10 mouse cellular contexts compared by ENCODE assay signal in the genomic region with DNA sequence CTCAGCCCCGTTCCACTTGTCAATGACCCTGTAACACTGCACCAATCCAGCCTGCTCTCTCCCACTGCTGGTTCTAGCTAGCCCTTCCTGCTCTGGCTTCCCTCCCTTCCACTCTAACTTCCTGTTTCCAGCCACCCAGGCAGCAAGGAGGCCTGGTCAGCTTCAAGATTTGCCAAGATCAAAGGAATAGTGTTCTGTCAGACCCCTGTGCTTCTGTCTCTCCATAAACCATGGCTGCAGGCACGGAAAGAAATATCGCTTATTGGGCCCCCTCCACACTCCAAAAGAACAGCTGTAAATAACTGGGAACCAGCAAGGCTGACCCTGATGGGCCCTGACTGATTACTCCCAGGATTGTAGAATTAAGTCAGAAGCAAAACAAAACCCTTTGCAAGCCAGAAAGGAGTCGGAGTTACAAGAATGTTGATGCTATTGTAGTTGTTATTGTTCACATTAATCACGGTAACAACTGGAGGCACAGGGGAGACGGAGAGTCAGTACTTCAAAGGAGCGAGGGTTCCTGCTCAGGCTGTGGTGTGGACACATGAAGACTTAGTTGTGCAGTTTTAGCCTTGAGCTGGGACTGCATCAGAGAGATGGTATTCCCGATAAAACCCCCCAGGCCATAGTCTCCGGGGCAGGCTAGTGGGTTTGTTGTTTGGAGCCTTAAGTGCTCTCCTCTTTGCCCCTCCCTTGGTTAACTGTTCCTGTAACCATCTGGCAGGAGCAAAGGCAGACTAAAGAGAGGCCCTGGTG. TPM values are rescaled to one million over a fixed set of nuclear protein-coding genes. Genes with fewer than 3 reads are reported as not detected.
DNase-seq lines count a peak whose midpoint lies in the region; TF ChIP-seq lines count a peak whose summit lies in the region.
"Had no signal": no experiment of that assay in that cellular context is flagged by ENCODE, and none has a peak within 500 bp of the region (broad histone marks: within the 10 kb centered on the region; RNA-seq: fewer than 3 reads in every experiment).

No protein-coding gene starts in this region.

- no peaks in the 10 kb centered on the region for H3K36me3 ChIP-seq in kidney, adult 2 months (ENCODE audit: control insufficient read depth, insufficient read depth, low read length)

- H3K4me1 ChIP-seq in kidney, adult 2 months (ENCODE audit: control insufficient read depth, insufficient read depth, low read length): 0 out of 2 replicates have a peak, but pooled peaks cover 7% of the 10 kb centered on the region

- 0 out of 2 replicates have a peak overlapping the region, but pooled peaks have one; percentile 3 for H3K27ac ChIP-seq in kidney, adult 2 months (ENCODE audit: insufficient read depth, low read depth, low read length)
- H3K27ac ChIP-seq: layer of hippocampus, adult 2 months had no signal

- H3K27me3 ChIP-seq in kidney, adult 2 months (replicated peaks; ENCODE audit: control insufficient read depth, insufficient read depth, low read length): no peaks in the 10 kb centered on the region

- DNase-seq in kidney, adult 2 months: no peak
- DNase-seq in kidney, postnatal 25 days: no peak
- peak; percentile 84 for DNase-seq in ZHBTc4 (ENCODE audit: low read depth, low spot score)
- peak; percentile 40 for DNase-seq in embryo, embryonic 11.5 days (ENCODE audit: low read depth, low spot score)
- peak; percentile 47 to 63 for DNase-seq in kidney, postnatal 4 days
- no peak for DNase-seq in testis, postnatal 10 days (ENCODE audit: low spot score)
- DNase-seq in cerebellum, postnatal 4 days (ENCODE audit: low spot score in 2 of 2): no peak
- DNase-seq in right cerebral cortex, postnatal 36 days (ENCODE audit: low spot score in 2 of 2): no peak
- DNase-seq: cerebellum, postnatal 25 days had no signal

- TF ChIP-seq POLR2A in kidney, adult 2 months (IDR thresholded peaks at IDR 0.05; ENCODE audit: low read depth, low read length): no peak

- WGBS in kidney, adult 2 months: 34% methylated on average over 9 of the region's 9 CpGs

- no peak for TF ChIP-seq CTCF in kidney, adult 2 months (conservative IDR thresholded peaks at IDR 0.05; ENCODE audit: insufficient read depth, insufficient read length, low read depth, low read length)

- H3K4me3 ChIP-seq in kidney, adult 2 months (ENCODE audit: insufficient read depth, low read depth, low read length): no peak overlapping the region
- H3K4me3 ChIP-seq: layer of hippocampus, adult 2 months had no signal

RNA-seq across cellular contexts. Expression of a gene that starts 49.8 kb away (rescaled TPM):
- 9.2 and 20.6 TPM in 2 replicates for polyA plus RNA-seq in kidney, adult 2 months (2012; rRNA removed)

Comparison
In these comparisons a context has a peak if more than half of its experiments do, and no peak if none do; other contexts are left out.
1. DNase-seq: peak in ZHBTc4 (single experiment), embryo, embryonic 11.5 days (single experiment) and kidney, postnatal 4 days (2 of 2); none in kidney, adult 2 months (single experiment), kidney, postnatal 25 days (0 of 2), testis, postnatal 10 days (single experiment), cerebellum, postnatal 4 days (0 of 2) and right cerebral cortex, postnatal 36 days (0 of 2).